Mouse (Mus musculus): ENCODE data around the gene Ccdc159. TPM values are rescaled to one million over a fixed set of nuclear protein-coding genes. Genes with fewer than 3 reads are reported as not detected.
A peak's percentile ranks its signal among the peaks of the same experiment; 100 is the strongest.

Gene Ccdc159
- polyA plus RNA-seq, 1 experiment from 2014 or later: 1.8 TPM

DNA sequence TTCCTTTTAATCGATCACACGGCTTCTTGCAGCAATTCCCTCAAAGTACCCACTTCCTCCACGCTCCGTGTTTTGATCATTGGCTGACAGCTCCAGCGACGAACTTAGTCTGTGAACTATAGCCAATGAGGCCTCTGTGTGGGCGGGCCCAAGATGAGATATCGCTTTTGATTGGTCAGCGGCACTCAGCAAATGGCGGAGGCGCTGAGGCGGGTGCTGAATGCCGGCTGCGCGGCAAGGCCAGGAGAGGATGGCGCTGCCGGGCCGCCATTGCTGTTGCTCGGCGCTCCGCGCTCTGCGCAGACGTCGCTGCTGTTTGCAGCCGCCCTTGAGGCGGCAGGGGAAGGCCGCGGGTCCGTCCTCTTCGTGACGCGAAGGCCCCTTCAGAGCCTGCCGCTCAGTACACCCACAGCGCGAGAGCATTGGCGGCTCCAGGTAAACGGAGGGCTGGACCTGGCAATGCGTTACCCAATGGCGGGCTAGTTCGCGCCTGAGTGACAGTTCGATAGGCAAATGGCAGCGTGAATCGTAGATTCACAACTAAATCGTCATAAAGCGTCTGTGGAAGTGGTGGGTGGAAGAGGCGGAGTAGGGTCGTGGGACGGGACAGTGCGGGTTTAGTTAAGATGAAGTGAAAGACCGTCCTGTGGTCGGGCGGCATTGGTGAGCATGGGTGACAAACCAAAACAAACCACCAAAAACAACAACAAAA is 28.5 kb downstream of the Ccdc159 start, which contains the start of gene Swsap1:
Gene Swsap1 (plus strand): TSS at position 186 of the 712 bp plus-strand sequence.
- Histone ChIP-seq H3K4me3 (replicated peaks; ENCODE audit: low read depth, low read length) (peak within 1 kb of the TSS; percentile 61), H3K27ac (peak within 1 kb of the TSS; percentile 95), H3K4me1 (replicated peaks; ENCODE audit: insufficient read depth, low read length) (peaks cover 6% of the 10 kb centered on the region), H3K9me3 (replicated peaks; ENCODE audit: low read length) (no peaks in the 10 kb centered on the region), H3K9ac (ENCODE audit: low read depth, low read length) (peak within 1 kb of the TSS; percentile 67), H3K36me3 (ENCODE audit: insufficient read depth, low read length) (no peaks in the 10 kb centered on the region), H3K4me2 (ENCODE audit: low read length) (peak within 1 kb of the TSS; percentile 70), H3K27me3 (ENCODE audit: insufficient read depth, low read length) (no peaks in the 10 kb centered on the region)
- ATAC-seq (replicated peaks; ENCODE audit: low FRiP score, low read depth) (peak; percentile 97), DNase-seq (ENCODE audit: low spot score) (peak; percentile 99)
- under 1% methylated on average over 54 of the region's 54 CpGs for WGBS
- TF ChIP-seq CTCF (IDR thresholded peaks at IDR 0.05; ENCODE audit: low read depth): no peak

DNA sequence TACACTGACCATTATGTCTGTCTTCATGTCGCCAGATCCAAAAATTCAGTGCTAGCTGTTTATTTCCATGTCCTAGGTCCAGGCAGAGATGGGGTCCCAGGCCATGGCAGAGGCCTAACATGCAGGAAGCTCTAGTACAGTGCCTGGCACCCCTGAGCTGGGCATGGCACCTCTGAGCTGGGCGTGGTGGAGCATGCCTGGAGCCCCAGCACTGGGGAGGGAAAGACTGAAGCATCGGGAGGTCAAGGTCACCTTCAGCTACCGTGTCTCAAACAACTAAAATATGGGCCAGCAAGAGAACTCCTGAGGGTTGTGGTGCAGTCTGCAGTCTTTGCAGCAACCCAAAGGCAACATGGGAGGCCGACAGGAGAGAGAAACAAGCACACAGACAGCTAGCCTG is 31.1 kb downstream of the Ccdc159 start:
- no peak overlapping the region for H3K4me2 ChIP-seq (ENCODE audit: low read length)
- H3K27me3 ChIP-seq (ENCODE audit: insufficient read depth, low read length): 0 out of 2 replicates have a peak, but pooled peaks cover 6% of the 10 kb centered on the region
- no peak for ATAC-seq (replicated peaks; ENCODE audit: low FRiP score, low read depth)
- no peak overlapping the region for H3K27ac ChIP-seq
- H3K4me1 ChIP-seq (replicated peaks; ENCODE audit: insufficient read depth, low read length): peaks cover 29% of the 10 kb centered on the region
- 78% methylated on average over 5 of the region's 5 CpGs for WGBS
- no peak overlapping the region for H3K9ac ChIP-seq (ENCODE audit: low read depth, low read length)
- H3K36me3 ChIP-seq (ENCODE audit: insufficient read depth, low read length): no peaks in the 10 kb centered on the region
- no peak overlapping the region for H3K4me3 ChIP-seq (replicated peaks; ENCODE audit: low read depth, low read length)
- H3K9me3 ChIP-seq (replicated peaks; ENCODE audit: low read length): no peaks in the 10 kb centered on the region
- DNase-seq (ENCODE audit: low spot score): no peak
- TF ChIP-seq CTCF (IDR thresholded peaks at IDR 0.05; ENCODE audit: low read depth): no peak

DNA sequence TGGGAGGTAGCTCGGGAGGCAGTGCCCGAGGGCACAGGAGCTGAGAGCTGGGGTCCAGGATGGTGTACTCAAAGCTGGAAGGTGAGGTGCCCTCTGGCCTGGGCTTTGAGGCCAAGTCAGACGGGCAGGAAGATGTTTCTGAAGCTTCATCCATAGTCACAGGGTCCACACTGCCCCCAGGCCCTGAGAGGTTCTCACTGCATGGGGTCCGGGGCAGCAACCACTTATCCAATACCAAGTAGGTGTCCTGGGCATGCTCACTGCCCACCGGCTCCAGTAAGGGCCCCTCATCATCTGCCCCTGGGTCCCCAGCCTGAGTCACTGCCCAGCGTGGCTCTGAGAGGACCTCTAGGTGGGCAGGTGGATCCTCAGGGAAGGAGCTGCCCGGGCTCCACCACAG is 32.0 kb downstream of the Ccdc159 start:
- H3K27ac ChIP-seq: 0 out of 2 replicates have a peak overlapping the region, but pooled peaks have one; percentile 54
- 0 out of 2 replicates have a peak, but pooled peaks cover 6% of the 10 kb centered on the region for H3K27me3 ChIP-seq (ENCODE audit: insufficient read depth, low read length)
- WGBS: 89% methylated on average over 7 of the region's 7 CpGs
- no peak for DNase-seq (ENCODE audit: low spot score)
- H3K4me2 ChIP-seq (ENCODE audit: low read length): no peak overlapping the region
- peaks cover 29% of the 10 kb centered on the region for H3K4me1 ChIP-seq (replicated peaks; ENCODE audit: insufficient read depth, low read length)
- H3K9me3 ChIP-seq (replicated peaks; ENCODE audit: low read length): no peaks in the 10 kb centered on the region
- ATAC-seq (replicated peaks; ENCODE audit: low FRiP score, low read depth): no peak
- H3K4me3 ChIP-seq (replicated peaks; ENCODE audit: low read depth, low read length): no peak overlapping the region
- no peak overlapping the region for H3K9ac ChIP-seq (ENCODE audit: low read depth, low read length)
- H3K36me3 ChIP-seq (ENCODE audit: insufficient read depth, low read length): no peaks in the 10 kb centered on the region
- no peak for TF ChIP-seq CTCF (IDR thresholded peaks at IDR 0.05; ENCODE audit: low read depth)

DNA sequence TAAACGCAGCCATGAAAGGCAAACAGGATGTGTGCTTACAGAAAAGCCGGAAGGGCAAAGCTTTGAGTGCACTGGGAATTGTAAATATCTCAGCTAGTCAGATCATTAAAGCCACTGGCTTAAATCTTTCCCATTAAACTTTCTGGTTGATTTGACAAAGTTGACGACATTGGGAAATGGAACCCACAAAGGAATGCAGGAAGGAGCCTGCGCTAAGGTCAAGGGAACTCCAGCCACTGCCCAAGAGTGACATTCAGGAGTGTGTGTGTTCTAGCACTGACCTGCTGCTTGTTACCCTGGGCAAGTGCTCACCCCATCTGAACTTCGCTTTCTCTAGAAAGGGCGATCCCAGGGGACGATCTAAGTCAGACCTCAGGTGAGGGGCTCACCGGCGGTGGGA is 32.9 kb downstream of the Ccdc159 start:
- Histone ChIP-seq H3K4me1 (replicated peaks; ENCODE audit: insufficient read depth, low read length) (peaks cover 29% of the 10 kb centered on the region), H3K4me2 (ENCODE audit: low read length) (peak overlapping the region; percentile 89), H3K27me3 (ENCODE audit: insufficient read depth, low read length) (0 out of 2 replicates have a peak, but pooled peaks cover 6% of the 10 kb centered on the region), H3K9ac (ENCODE audit: low read depth, low read length) (no peak overlapping the region), H3K9me3 (replicated peaks; ENCODE audit: low read length) (no peaks in the 10 kb centered on the region), H3K4me3 (replicated peaks; ENCODE audit: low read depth, low read length) (no peak overlapping the region), H3K27ac (peak overlapping the region; percentile 54), H3K36me3 (ENCODE audit: insufficient read depth, low read length) (no peaks in the 10 kb centered on the region)
- WGBS: 30% methylated on average over 9 of the region's 9 CpGs
- ATAC-seq (replicated peaks; ENCODE audit: low FRiP score, low read depth): no peak
- TF ChIP-seq CTCF (IDR thresholded peaks at IDR 0.05; ENCODE audit: low read depth): no peak
- DNase-seq (ENCODE audit: low spot score): peak; percentile 82

GRCm38 (mm10) chr9:21960558-21961208 is 33.4 kb downstream of the Ccdc159 start:
- H3K4me3 ChIP-seq (replicated peaks; ENCODE audit: low read depth, low read length): peak overlapping the region; percentile 51; the same call in 1 of the 2 replicates
- H3K27ac ChIP-seq: peak overlapping the region; percentile 54
- H3K4me2 ChIP-seq (ENCODE audit: low read length): peak overlapping the region; percentile 89
- no peaks in the 10 kb centered on the region for H3K9me3 ChIP-seq (replicated peaks; ENCODE audit: low read length)
- H3K4me1 ChIP-seq (replicated peaks; ENCODE audit: insufficient read depth, low read length): peaks cover 29% of the 10 kb centered on the region
- 8% methylated on average over 26 of the region's 26 CpGs for WGBS
- ATAC-seq (replicated peaks; ENCODE audit: low FRiP score, low read depth): 0 out of 2 replicates have a peak, but pooled peaks have one; percentile 4
- no peak overlapping the region for H3K9ac ChIP-seq (ENCODE audit: low read depth, low read length)
- DNase-seq (ENCODE audit: low spot score): peak; percentile 64
- 0 out of 2 replicates have a peak, but pooled peaks cover 6% of the 10 kb centered on the region for H3K27me3 ChIP-seq (ENCODE audit: insufficient read depth, low read length)
- TF ChIP-seq CTCF (IDR thresholded peaks at IDR 0.05; ENCODE audit: low read depth): peak; percentile 53
- H3K36me3 ChIP-seq (ENCODE audit: insufficient read depth, low read length): no peaks in the 10 kb centered on the region

DNA sequence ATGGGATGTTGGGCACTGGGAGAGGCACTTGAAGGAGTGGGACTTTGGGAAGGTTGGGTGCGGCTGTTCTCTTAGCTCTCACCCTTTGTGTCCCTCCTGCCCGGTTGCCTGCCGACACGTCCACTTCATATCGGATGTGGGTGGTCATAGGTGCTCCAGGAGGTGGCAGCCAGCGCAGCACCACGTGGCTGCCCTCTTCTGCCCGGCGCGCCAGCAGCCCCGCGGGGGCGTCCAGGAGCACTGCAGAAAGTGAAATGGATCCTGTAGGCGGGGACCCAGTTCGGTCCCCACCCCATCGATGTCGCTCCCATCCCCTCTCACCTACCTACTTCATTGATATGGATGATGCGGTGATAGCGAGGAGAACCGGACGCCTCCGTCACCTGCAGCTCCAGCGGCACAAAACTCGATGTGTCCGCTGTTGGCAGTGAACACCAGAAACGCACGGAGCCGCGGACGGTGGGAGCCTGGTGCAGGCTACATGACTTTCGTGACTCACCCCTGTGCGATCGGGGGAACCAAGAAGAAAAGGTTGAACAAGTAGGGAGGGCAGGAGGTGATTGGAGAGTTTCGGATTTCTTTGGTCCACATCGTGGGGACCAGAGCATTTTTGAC is 34.2 kb downstream of the Ccdc159 start:
- Histone ChIP-seq H3K4me1 (replicated peaks; ENCODE audit: insufficient read depth, low read length) (peaks cover 29% of the 10 kb centered on the region), H3K27me3 (ENCODE audit: insufficient read depth, low read length) (0 out of 2 replicates have a peak, but pooled peaks cover 6% of the 10 kb centered on the region), H3K9me3 (replicated peaks; ENCODE audit: low read length) (no peaks in the 10 kb centered on the region), H3K4me2 (ENCODE audit: low read length) (peak overlapping the region; percentile 89), H3K4me3 (replicated peaks; ENCODE audit: low read depth, low read length) (peak overlapping the region; percentile 51), H3K36me3 (ENCODE audit: insufficient read depth, low read length) (no peaks in the 10 kb centered on the region), H3K27ac (no peak overlapping the region), H3K9ac (ENCODE audit: low read depth, low read length) (peak overlapping the region; percentile 50; the same call in 1 of the 2 replicates)
- DNase-seq (ENCODE audit: low spot score) (no peak), ATAC-seq (replicated peaks; ENCODE audit: low FRiP score, low read depth) (no peak)
- under 1% methylated on average over 35 of the region's 35 CpGs for WGBS
- TF ChIP-seq CTCF (IDR thresholded peaks at IDR 0.05; ENCODE audit: low read depth): no peak; the same call in 1 of the 2 replicates

All from kidney, postnatal 0 days (tissue).